Mouse (Mus musculus) layer of hippocampus, postnatal 10 days (tissue): ENCODE data around the gene Lipf. TPM values are rescaled to one million over a fixed set of nuclear protein-coding genes. Genes with fewer than 3 reads are reported as not detected.
A peak's percentile ranks its signal among the peaks of the same experiment; 100 is the strongest.

Experiments used
- DNase-seq, 2 experiments: peaks; one replicate each; pipeline ENCODE4 v3.0.0; 2021; ENCODE audit warnings: low spot score in 2 of 2
- long read RNA-seq: library from polyadenylated mRNA; stranded (forward); transcript quantifications from one replicate; pipeline ENCODE4 v2.0.0, GENCODE M21; 2023
- total RNA-seq, 2 experiments: library from RNA; stranded (reverse); gene quantifications; 2 replicates each; pipeline ENCODE4 v1.2.3; 2021

Lipf gene
- total RNA-seq: not detected
- long read RNA-seq: 0 reads

DNA sequence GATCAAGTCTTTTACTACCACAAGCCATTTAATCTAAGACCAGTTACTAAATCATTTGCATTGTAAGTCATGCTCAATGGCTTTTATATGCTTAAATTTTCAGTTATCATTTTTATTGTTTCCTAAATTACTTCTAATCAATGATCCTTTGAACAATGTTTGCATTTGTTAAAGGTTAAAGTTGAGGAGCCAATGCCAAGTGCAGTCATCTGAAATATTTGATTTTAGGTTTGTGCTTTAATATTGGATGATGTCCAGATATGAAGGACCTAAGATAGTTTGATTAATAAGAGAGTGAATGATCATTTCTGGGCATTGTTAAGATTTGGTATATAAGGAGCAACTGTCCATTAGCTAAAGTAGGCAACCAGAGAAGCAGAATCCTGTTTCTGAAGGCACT, at the start of gene Lipf:
Lipf (plus strand) TSS at position 301 of the 400 bp plus-strand sequence.
- DNase-seq: no peak

DNA sequence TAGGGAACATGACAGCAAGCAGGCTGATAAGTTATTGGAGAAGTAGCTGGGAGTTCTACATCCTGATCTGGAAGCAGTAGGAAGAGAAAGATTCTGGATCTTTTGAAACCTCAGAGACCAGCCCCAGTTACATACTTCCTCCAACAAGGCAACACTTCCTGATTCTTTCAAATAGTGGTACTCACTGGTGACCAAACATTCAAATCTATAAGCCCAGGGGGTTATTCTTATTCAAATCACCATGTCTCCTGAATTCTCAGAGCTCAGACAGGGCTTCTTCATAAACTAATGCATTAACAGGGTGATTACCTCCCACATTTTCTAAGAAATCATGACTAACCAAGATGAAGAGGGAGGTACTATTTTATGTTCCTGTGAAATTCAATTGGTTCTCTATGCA, 36.9 kb upstream of the Lipf start:
- no peak for DNase-seq

DNA sequence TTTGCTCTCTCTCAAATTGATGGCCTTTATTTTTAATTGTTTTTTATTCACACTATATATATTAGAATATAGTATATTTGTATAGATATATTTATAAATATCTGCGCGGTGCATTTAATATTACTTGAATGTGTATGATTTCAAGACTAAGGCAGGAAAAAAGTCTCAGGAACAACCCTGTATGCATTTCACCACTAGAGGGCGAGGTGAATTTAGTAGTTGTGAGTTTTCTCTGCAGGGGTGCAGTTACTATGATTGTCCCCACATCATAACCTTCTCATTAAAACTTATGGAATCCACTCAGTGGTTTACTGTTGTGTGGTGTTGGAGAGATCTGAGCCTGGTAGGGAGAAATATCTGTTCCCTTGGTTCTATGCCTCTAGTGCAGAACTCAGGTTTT, 18.0 kb downstream of the Lipf start:
- peak; percentile 4 to 10 for DNase-seq

DNA sequence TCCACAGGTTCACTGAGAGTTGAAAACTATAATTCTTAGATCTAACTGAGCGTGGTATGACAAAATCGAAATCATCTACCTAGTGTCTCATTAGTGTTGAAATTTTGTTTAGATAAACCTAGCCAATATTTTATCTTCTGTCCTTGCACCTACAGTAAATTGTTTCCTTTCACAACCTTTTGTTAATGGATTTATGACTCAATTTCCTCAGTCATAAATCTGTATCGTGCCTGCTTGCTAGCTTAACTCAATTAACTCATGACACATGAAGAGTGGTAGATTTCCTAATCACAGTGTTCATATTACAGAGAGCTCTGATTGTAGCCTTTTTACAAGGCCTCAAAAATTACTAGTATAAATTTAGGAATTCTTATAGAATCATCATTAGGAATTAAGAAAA, 22.1 kb downstream of the Lipf start:
- DNase-seq: no peak

DNA sequence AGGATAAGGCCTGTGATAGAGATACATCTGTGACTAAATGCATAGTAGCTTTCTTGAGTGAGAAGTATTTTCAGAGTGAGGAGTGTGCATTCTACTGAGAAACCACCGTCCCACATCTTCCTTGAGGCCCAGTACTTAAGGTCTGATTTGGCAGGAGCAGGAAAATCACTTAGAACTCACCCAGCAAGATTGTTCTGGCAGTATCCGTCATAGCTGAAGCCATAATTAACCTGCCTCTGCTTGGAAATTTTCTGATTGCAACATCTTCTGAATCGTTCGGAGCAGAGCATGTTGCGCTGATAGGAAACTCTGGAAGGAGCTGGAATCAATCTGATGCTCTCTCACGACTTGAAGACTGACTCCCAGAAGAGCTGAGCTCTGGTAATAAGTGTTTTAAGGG, 47.0 kb downstream of the Lipf start, which contains the start of gene Lipk:
Lipk (plus strand) TSS at position 289 of the 400 bp plus-strand sequence.
- DNase-seq: no peak

DNA sequence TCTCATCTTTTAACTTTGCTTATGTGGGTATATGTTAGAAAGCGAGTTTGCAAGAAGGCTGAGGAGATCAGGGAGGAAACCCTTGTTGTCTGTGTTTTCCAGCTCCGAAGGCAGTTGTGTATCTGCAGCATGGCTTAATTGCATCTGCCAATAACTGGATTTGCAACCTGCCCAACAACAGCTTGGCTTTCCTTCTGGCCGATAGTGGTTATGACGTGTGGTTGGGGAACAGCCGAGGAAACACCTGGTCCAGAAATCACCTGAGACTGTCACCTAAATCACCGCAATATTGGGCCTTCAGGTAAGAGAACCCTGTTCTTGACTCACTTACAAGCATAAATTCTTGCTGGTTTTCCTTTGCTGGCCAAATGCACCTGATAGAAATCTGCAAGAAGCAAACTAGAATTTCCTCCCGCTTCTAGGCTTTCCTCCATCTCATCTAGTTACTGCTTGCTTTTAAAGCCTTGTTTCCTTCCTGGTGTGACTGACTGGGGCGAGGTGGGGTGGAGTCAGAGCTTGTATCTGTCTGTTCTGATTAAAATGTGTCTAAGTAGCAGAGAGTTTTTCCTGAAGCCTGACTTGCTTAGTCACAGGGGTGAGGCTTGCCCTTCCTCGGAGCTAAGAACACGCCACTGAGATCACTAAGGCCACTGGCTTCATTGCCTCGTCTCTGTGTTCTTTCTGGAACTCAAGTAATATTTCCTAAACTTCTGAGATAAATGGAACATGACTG, 60.6 kb downstream of the Lipf start:
- no peak for DNase-seq

DNA sequence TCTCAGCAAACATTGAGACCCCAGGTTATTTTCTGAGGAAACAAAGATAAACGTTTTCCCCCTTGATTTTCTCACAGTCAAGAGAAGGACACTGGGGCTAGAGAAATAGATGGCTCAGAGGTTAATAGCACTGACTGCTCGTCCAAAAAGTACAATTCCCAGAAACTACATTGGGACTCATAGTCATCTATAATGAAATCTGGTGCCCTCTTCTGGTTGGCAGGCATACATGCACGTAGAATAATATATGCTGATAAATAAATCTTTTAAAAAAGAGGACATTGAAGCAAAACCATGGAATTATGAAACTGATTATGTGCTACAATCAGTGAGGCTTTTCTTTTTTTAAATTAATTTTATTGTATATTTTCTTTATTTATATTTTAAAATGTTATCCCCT, 61.8 kb downstream of the Lipf start:
- no peak for DNase-seq

Other genes starting within 250 kb of the Lipf start
- under 1 TPM; 0.16 to 0.48 TPM for gene Lipo2, start 209.8 kb upstream of the Lipf start, total RNA-seq
- gene Lipo3, start 199.2 kb upstream of the Lipf start, total RNA-seq: 1 to 10 TPM; 5.8 to 7.7 TPM
- gene Lipo1, start 173.7 kb upstream of the Lipf start, total RNA-seq: not detected
- not detected for gene Lipk, start 47.1 kb downstream of the Lipf start, total RNA-seq
- not detected for gene Lipn, start 106.2 kb downstream of the Lipf start, total RNA-seq
- gene Lipm, start 139.7 kb downstream of the Lipf start, total RNA-seq: under 1 TPM; 0.20 to 0.48 TPM
- gene Ankrd22, start 204.9 kb downstream of the Lipf start, total RNA-seq: under 1 TPM in 1 of 2 experiments, not detected in 1; 0.11 TPM
- 10 to 100 TPM; 17.3 to 23.0 TPM for gene Stambpl1, start 231.0 kb downstream of the Lipf start, total RNA-seq